Mouse (Mus musculus): ENCODE data around the gene Pygb.

Gene Pygb

GRCm38 (mm10) chr2:150786251-150787180 lies at the start of gene Pygb:
Gene Pygb (plus strand): TSS chr2:150786735.
- peak; percentile 81 to 85 for DNase-seq (ENCODE audit: low spot score in 2 of 2)

DNA sequence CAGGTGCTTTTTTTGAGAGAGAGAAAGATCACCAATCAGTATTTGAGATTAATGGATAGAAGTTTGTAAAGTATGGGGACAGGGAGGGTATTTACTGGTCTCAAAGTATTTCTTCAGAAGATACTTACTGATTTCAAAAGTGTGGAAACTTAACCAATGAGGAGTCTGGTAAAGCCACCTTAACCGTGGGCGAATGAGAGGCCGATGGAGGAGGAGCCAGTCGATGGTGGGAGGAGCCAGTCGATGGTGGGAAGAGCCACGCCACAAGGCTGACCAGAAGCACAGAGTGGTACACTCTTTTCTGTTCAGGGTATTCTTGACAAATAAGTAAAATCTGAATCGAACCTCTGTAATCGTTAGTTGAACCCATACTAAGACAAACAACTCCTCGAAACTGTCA lies 48.7 kb upstream of the Pygb start:
- DNase-seq (ENCODE audit: low spot score in 2 of 2), result no peak

DNA sequence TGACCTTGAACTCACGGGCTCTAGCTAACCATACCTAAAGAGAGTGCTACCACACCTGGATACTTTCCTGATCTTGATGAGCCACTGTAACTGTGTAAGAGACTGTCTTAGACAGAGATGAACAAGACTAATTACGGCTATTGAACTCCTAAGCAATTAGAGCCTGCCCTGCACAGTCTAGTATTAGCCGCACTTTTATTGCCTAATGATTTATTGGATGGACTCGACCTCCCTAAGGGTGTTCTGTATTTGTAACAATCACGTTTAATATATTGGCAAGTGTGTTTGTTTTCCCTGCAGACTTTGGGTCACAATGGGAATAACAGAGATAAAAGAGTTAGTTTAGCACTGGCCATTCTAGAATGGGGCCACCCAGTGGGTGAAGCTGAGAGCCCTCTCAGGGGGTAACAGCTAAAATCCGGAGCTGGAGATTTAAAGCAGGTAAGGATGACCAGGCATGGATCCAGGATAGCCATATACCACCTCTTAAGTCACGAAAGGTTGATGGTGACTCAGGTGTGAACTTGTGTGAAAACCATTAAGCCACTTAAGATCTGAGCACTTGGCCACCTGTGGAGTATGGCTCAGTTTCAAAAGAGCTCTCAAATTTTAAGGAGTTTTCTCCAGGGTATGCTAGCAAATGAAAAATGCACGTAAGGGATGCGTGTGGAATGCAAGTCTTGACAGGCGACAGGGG lies 46.2 kb upstream of the Pygb start:
- no peak for DNase-seq (ENCODE audit: low spot score in 2 of 2)

- DNase-seq (ENCODE audit: low spot score in 2 of 2), result no peak
These were observed 45.1 kb upstream of the Pygb start for GRCm38 (mm10) chr2:150741405-150741804.

GRCm38 (mm10) chr2:150745016-150745415 lies 41.5 kb upstream of the Pygb start:
- no peak for DNase-seq (ENCODE audit: low spot score in 2 of 2)

DNA sequence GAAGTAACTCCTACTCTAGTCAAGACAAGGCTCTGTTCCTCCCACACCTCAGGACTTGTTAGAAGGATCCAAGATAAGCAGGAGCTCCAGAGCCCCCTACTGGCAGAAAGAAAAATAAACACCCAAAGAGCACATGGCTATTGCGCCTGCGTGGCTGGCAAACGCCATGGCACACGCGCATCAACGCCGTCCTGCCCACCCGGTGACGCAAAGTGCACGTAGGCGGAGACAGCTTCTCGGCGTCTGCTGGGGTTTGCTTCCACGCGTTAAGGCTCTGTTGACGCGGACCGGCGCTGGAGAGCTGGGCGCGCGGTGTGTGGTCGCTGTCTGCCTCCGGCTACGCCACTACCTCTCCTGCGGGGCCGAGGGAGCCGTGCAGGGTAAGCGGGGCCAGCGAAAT lies 37.7 kb upstream of the Pygb start, which contains the start of gene Entpd6:
Gene Entpd6, plus strand, starts transcription at position 189 of the 400 bp plus-strand sequence.
- peak; percentile 91 to 94 for DNase-seq (ENCODE audit: low spot score in 2 of 2)

GRCm38 (mm10) chr2:150749283-150749682 lies 37.3 kb upstream of the Pygb start:
- DNase-seq (ENCODE audit: low spot score in 2 of 2), result no peak

DNA sequence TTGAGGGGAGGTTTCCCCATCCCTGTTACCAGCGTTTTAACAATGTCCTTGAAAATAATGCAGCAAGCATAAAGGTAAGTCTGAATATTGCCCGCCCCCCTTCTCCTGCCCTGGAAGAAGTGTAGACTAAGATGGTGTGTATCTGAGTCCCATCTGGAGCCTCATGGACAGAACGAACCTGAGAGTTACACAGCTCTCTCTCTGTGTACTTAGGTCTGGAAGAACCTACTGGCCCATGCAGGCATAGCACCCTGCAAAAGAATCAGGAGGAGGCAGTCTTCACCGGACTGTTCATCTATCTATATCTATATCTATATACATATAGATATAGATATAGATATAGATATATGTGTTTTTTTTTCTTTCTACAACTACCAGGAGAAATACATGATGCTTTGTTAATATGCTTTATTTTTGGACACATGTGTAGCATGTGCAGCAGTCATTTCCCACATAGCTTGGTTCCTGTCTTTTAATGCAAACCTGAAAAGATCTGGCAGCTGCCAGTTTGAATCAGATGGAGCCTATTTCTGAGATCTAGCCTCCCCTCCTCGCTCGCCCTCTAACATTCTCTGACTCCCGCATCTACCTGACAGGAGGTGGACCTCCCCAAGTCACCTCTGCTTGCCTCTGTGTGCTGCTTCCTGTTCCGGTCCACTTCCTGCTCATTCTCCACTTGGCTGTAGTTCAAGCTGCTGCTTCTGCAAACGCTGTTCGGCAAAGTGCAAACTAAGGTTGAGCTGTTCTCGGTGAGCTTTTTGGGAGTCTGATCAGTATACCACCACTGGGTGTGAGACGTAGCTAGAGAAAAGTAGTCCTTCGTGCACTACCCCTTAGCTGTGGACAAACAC lies 36.2 kb upstream of the Pygb start:
- DNase-seq (ENCODE audit: low spot score in 2 of 2), result peak; percentile 57 to 61

- DNase-seq (ENCODE audit: low spot score in 2 of 2), result no peak
These were observed 31.5 kb upstream of the Pygb start for GRCm38 (mm10) chr2:150755016-150755415.

GRCm38 (mm10) chr2:150761476-150761875 lies 25.1 kb upstream of the Pygb start:
- DNase-seq (ENCODE audit: low spot score in 2 of 2), result no peak

DNA sequence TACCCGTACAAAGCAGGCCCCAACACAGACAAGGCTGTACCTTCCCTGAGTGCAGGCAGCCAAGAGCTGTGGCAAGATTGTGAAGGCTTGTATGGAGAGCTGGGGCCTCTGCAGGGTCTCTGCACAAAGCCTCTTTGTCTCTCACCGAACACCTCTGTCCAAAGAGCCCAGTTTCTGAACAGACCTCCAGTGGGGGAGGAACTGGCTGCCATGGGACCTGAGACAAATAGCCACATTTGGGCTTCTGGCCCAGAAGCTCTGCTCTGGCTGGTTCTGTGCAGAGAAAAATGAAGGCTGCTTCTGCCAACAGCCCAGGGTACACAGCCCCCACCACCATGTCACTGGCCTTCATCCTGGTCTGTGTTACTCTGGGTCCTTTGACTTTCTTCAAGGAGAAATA lies 20.9 kb upstream of the Pygb start:
- DNase-seq (ENCODE audit: low spot score in 2 of 2), result no peak

DNA sequence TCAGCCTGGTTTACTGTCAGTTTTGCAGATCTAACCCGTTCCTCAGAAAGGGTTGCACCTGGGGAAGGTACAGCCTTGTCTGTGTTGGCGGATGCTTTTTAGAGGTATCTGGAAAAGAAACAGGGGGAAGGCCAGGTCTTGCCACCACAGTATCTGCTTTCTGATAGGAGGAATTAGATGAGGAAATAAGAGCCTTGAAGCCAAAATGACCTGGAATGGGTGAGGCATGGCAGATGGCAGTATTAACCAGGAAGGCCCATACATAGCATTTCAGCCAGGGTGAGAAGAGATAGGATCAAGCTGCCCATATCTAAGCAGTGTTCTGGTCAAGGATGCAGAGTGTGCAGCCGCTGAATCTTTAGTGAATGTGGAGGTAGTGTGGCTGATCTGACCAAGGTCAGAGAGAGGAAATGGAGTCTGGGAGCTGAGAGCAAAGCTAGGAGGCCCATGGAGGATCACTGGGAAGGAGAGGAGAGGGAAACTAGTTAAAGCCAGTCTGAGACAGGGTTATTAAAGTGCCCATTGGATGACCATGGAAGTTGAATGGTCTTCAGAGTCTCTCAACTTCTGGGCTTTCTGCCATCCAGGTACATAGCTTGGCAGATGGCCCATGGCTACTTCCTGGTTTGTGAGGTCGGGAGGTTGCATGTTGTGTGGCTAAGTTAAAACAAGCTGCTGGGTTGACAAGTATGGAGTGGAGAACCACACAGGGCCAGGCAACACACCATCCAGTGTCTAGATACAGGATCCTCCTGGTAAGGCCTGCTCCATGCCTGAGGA lies 20.3 kb upstream of the Pygb start:
- DNase-seq (ENCODE audit: low spot score in 2 of 2), result no peak

DNA sequence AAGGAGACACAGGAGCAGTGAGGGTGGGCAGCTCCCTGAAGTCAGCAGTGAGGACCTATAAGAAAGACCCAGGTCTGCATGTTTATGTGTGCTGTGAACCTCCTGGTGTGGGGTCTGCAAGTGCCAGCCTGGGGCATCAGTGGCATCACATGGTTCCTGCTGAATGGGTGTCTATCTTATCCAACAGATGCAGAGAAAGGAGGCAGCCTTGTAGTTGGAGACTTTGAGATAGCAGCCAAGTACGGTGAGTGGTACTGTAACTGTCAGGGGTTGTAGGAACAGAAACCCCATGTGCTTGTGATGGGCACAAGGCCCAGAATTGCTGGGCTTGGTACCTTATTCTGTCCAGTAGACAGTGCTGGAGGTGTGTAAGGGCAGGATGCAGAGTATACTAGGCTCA lies 17.9 kb upstream of the Pygb start:
- no peak for DNase-seq (ENCODE audit: low spot score in 2 of 2)

DNA sequence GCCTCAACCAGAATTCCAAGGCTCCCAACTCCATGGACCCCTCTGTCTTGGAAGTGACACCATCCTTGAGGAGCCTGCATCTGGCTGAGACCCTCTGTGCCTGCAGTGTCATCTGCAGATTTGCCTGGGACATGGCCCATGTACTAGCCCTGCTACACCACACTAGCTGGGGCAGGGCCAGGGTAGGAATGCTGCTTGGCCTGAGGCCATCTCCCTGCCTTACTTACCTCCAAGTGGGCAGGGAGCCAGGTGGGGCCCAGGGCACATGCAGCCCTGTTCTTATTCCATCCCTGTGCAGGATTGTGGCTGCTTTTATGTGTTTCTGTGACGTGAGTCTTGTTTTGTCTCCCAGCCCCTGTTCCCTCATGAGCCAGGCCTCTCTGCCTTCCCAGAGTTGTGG lies 15.8 kb upstream of the Pygb start:
- DNase-seq (ENCODE audit: low spot score in 2 of 2), result no peak

- no peak for DNase-seq (ENCODE audit: low spot score in 2 of 2)
These were observed 15.4 kb upstream of the Pygb start for GRCm38 (mm10) chr2:150771169-150771568.

DNA sequence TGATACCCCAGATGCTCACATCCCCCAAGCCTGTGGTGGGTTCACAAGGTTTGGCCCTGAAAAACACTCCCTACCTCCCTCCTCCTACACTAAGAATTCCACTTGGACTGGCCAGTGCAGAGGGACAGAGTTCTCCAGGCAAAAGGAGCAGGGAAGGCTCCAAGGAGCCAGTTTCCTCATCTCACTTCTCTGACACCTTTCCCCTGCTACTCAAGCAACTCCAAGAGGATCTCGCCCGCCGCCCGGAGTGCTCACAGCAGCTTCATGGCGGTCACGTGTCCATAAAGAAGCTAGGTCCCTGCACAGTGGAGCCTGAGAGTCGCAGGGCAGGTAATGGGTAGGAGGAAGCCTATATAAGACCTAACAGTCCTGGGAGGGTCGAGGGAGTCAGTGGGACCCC lies 14.5 kb upstream of the Pygb start:
- DNase-seq (ENCODE audit: low spot score in 2 of 2), result no peak

GRCm38 (mm10) chr2:150772466-150773119 lies 13.9 kb upstream of the Pygb start:
- no peak for DNase-seq (ENCODE audit: low spot score in 2 of 2)

DNA sequence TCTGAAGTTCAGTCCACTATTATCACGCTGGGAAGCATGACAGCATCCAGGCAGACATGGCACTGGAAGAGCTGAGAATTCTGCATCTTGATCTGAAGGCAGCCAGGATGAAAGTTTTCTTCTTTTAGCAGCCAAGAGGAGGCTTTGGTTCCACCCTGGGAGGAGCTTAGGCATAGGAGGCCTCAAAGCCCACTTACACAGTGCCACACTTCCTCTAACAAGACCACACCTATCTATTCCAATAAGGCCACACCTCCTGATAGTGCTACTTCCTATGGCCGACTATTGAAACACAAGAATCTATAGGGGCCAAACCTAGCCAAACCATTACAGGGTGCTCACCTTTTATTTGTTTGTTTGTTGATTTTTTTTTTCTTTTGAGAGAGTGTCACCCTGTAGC lies 3.7 kb upstream of the Pygb start:
- no peak for DNase-seq (ENCODE audit: low spot score in 2 of 2)

GRCm38 (mm10) chr2:150787234-150787771 lies 768 bp downstream of the Pygb start:
- no peak for DNase-seq (ENCODE audit: low spot score in 2 of 2)
